Mouse (Mus musculus) cerebellum, adult 9-10 months (tissue): ENCODE data around the gene Gba2.
A peak's percentile ranks its signal among the peaks of the same experiment; 100 is the strongest.
"Not testable (repeated sequence)": the region's sequence is repeated elsewhere in the genome, so short reads cannot be mapped to it uniquely, and the experiment has no call there.

Experiments
- DNase-seq: peaks from one replicate; pipeline ENCODE4 v3.0.0; 2022

The Gba2 gene

DNA sequence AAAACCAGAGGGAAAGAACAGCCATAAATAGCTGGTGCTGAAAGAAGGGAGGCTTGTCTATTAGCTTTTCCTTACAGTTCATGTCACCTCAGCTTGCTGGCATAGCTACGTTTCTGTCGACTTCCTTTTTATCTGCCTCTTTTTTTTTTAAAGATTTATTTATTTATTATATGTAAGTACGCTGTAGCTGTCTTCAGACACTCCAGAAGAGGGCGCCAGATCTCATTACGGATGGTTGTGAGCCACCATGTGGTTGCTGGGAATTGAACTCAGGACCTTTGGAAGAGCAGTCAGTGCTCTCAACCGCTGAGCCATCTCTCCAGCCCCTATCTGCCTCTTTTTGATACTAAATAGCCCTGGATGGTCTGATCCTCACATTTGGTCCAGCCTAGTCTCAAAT lies 26.8 kb downstream of the Gba2 start:
- DNase-seq = not testable (repeated sequence)

DNA sequence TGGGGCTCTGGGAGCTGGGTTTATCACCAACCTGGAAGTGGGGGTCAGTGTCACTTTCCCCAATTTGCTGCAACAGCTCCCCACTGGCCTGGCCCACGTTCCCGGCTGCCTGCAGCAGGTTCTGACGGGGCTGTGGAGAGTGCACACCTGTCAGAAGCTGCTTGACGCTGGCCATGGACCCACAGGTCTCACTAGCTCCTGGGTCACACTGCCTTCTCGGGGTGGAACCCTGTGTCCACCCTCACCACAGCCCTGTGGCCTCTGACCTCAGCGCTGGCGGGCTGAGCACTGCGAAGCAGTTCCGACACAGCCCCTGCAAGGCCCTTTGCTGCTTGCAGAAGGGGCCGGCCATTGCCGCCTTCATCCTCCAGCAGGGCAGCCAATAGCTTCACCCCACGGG lies 29.6 kb downstream of the Gba2 start:
- no peak for DNase-seq

DNA sequence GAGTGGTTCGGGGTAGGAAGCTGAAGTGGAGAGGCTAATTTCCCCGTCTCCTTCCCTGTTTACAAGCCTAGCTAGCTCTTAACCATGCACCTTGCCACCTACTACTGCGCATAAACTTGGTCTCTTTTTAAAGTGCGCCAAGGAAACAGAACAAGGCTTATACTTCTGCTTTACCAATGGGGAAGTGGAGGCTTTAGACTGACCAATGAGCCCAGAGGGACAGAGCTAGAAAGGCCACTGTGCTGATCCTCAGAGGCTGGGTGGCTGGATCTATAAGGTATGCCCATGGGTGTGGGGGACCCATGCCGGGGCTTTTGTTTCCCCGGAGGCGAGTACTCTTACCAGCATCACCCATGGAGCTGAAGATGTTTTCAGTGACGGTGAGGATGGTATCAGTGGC lies 31.5 kb downstream of the Gba2 start:
- DNase-seq = no peak

DNA sequence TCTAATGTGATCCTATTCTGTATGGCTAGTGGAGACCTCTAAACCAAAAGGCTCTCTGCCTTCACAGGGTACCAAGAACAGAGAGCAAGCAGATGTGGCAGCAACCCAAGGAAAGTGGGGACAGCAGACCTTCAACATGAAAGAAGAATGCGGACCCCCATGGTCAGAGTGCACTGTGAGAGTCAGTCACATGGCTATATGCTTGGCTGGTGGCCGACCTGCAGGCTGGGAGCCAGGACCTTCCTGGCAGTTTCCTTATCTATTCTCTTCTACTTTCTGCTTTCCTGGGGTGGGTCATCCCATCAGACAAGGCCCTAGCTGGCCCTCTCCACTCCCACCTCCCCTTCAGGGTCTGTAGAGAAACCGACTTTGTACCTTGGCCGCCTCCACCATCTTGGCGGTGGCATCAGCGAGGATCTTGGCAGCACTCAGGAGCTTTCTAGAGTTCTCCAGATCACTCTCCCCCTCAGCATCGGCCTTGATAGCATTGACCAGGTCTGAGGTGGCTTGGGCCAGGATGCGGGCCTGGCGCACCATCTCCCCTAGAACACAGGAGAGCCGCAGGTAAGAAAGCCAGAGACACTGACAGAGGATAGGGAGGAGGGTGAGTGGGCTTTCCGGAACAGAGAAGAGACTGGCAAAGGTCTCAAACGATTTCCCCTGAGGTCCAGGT lies 32.2 kb downstream of the Gba2 start:
- no peak for DNase-seq

DNA sequence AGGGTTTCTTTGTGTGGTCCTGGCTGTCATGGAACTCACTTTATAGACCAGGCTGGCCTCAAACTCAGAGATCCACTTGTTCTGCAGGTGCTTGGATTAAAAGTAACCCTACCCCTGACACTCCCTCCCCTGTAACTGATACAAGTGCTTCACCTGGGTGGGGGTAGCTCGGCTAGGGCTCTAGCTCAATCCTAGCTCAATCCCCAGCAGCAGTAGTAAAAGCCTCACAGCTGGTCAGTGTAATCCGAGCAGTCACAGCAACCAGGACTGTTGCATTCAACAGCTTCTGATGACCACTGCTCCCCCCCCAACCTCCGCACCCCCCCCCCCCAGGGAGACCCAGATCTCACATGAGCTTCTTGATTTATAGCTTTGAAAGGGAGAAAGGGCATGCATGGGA lies 36.6 kb downstream of the Gba2 start:
- no peak for DNase-seq

DNA sequence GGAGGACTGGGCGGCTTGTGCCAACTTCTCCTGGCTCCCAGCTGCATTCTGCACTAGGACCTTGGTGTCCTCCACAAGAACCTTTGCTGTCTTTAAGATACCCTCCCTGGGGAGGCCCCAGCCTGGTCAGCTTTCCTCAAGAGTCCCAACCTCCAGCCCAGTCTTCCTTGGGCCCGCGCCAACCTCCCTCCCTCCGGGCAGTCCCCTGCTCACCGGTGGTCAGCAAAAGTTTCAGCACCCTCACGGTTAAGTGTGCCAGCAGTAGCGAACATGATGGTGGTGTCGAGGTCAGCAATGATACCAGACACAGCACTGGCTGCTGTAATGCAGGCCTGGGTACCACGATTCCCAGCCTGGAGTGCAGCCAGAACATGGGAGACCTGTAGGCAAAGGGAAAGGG lies 42.6 kb downstream of the Gba2 start:
- no peak for DNase-seq

DNA sequence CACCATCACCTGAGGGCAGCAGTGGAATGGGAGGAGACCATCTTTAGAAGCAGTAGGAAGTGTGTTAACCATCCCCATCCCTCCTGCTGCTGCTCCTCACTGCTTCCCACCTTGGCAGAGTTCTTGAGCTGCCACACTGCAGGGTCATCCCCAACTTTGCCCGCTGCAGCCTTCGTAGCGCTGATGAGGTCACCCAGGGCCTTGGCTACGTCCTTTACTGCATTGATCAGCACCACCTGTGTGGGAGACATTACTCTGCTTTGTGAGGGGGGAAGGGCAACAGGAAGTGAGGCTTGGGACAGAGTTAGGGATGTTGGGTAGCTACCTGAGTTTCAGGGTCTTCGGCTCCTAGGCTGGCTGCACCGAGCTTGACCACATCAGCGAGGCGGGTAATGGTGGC lies 43.0 kb downstream of the Gba2 start:
- DNase-seq = no peak

DNA sequence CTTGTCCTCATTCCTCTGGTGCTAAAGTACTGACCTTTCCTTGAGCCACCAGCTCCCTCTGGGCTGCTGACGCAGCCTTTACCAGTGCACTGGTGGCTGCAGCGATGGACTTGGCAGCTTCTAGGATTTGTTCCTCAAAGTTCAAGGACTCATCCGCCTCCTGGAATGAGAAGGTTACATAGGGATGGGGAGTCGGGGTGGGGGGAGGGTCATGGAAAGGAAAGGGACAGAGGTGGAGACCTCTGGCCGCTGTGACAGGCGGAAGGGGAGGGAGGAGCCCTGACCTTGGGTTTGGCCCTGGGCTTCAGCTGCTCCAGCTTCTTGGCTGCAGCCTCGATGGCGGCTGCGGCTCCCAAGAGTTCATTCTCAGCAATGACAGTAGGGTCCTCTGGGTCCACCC lies 45.4 kb downstream of the Gba2 start:
- no peak for DNase-seq

DNA sequence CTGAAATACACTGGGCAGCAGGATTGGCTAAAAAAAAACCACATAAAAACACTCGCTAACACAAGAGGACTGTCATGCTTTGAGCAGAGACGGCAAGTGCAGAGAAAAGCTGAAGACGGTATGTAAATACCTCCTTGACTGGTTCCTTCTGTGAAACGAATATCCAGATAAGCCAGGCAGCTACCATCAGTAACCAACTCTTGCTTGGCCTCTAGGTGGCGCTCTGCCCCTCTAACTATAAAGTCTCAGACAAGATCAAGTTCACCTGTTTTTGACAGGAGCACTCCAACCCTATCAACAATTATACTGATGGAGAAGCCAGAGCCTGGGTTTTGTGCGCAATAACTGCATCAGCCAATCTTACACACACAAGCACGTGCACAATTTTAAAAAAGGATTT lies 48.1 kb downstream of the Gba2 start:
- DNase-seq = peak; percentile 78

DNA sequence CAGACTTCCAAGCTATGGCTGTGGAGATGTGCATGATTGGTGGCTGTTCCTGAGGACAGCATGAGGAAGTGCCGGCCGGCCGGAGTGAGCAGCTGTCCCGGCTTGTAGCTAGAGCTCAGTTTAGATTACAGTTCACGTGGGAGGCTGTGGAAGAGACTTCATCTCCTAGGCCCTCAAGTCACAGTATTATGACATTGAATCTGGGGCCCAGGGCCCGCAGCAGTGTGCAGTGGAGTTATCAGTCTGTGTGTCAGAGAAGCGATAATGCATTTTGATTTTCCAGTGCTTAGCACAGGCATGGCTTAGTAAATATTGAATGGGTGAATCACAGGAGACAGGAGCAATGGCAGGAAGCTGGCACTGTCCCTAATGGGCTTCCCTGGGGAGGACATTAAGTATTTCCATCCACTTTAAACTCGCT lies 48.6 kb downstream of the Gba2 start:
- DNase-seq = no peak

DNA sequence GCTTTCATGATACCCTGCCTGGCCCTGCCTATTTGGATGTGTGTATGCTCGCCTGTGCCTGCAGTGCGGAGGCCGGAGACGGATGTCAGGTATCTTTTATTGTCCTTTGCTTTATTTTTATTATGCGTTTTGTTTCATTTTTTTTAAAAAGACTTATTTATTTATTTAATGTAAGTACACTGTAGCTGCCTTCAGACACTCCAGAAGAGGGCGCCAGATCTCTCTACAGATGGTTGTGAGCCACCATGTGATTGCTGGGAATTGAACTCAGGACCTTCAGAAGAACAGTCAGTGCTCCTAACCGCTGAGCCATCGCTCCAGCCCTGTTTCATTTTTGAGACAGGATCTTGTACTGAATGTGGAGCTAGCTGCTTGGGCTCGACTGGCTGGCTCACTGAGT lies 50.2 kb downstream of the Gba2 start:
- DNase-seq = no peak

DNA sequence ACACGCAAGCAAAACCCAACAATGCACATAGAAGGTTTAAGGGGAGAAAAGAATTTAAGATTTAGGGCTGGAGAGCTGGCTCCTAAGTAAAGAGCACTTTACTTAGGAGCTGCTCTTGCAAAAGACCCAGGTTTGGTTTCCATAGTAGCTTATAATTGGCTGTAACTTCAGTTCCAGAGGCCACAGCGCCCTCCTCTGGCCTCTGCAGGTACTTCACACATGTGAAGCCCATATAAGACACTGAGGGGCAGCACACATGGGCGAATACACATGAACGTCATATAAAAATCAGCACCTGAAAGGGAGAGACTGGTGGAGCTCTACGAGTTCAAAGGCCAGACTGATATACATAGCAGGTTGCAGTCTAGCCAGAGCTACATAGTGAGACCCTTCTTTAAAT lies 50.8 kb downstream of the Gba2 start:
- no peak for DNase-seq

DNA sequence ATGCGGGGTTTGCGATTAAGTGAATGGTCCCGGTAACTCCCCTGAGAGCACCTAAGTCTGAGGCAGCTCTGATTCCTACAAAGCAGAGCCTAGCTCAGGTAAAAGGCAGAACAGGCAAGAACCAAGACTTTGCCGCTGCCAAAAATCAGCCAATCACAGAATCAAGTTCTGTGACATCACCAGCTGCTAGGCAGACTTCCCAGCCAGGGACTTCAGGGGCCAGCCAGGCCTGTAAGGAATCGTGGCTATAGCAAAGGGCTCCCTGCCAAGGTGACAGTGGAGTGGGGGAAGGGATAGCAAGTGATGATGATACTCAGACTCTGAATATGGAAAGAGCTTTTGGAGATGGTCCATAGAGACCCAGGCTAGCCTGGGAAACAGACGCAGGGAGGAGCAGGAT lies 58.7 kb downstream of the Gba2 start:
- peak; percentile 88 for DNase-seq

DNA sequence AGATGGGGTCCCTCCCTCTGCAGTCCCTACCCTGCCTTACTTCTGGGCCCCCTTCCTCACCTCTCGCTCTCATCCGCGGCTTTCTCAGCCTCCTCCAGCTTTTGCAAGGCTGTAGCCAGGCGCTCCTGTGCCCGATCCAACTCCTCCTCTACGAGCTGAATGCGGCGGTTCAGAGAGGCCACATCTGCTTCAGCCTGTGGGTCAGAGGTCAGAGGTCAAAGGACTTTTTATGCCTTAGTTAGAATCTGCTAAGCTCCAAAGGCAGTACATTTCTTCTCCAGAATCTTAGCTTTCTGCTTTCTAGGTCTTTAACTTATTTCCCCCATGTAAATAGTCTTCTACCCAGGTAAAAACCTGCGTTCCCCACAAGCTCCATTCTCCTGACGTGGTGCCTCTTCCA lies 59.1 kb downstream of the Gba2 start:
- no peak for DNase-seq
